Mouse (Mus musculus) neural tube, embryonic 13.5 days (tissue): ENCODE results near the gene Ampd2. TPM values are rescaled to one million over a fixed set of nuclear protein-coding genes. Genes with fewer than 3 reads are reported as not detected.

Source experiments
- ATAC-seq: fragments of 200-750 bp; cut with Nextera tagmentation; 2 replicates; pipeline ENCODE4 v1.8.0; 2017; ENCODE audit warnings: low read depth, mild to moderate bottlenecking, moderate TSS enrichment, moderate library complexity
- H3K27ac ChIP-seq: fragments of 300-500 bp; sonication (generic); replicated peaks from 2 replicates; pipeline ENCODE4 v1.5.1; 2015; ENCODE audit warnings: moderate library complexity, mild to moderate bottlenecking, inconsistent platforms
- H3K27me3 ChIP-seq: fragments of 300-500 bp; sonication (generic); 2 replicates; pipeline ENCODE4 v1.6.1; 2015; ENCODE audit warnings: mild to moderate bottlenecking, inconsistent platforms
- H3K36me3 ChIP-seq: fragments of 300-500 bp; sonication (generic); 2 replicates; pipeline ENCODE4 v1.6.1; 2015; ENCODE audit warnings: mild to moderate bottlenecking, inconsistent platforms
- H3K4me1 ChIP-seq: fragments of 300-500 bp; sonication (generic); replicated peaks from 2 replicates; pipeline ENCODE4 v1.6.1; 2015; ENCODE audit warnings: inconsistent platforms
- H3K4me2 ChIP-seq: fragments of 300-500 bp; sonication (generic); 2 replicates; pipeline ENCODE4 v1.6.1; 2015; ENCODE audit warnings: inconsistent platforms, mild to moderate bottlenecking, moderate library complexity
- H3K4me3 ChIP-seq: fragments of 300-500 bp; sonication (generic); 2 replicates; pipeline ENCODE4 v1.5.1; 2015; ENCODE audit warnings: mild to moderate bottlenecking, inconsistent platforms
- H3K9ac ChIP-seq: fragments of 300-500 bp; sonication (generic); 2 replicates; pipeline ENCODE4 v1.6.1; 2015; ENCODE audit warnings: moderate library complexity, mild to moderate bottlenecking, inconsistent platforms
- H3K9me3 ChIP-seq: fragments of 300-500 bp; sonication (generic); 2 replicates; pipeline ENCODE4 v1.6.1; 2016; ENCODE audit warnings: inconsistent platforms
- WGBS: fragments of 180-500 bp; shearing (Covaris S2); methylation state at CpG from one replicate; pipeline ENCODE4 v1.1.7; 2015; 5-methylcytosine and 5-hydroxymethylcytosine counted together
- polyA plus RNA-seq: library from polyadenylated mRNA; unstranded; fragments of >200 nt; fragmentation: Nextera tagmentation; extraction: Ambion mirVana; gene quantifications from 2 replicates; pipeline ENCODE4 v1.2.1, GENCODE M21; 2015

Ampd2 gene
- 56.3 and 56.7 TPM in 2 replicates for polyA plus RNA-seq

GRCm38 (mm10) chr3:108086470-108086979, at the start of gene Ampd2:
TSS of gene Ampd2 (minus strand) at chr3:108086651.
- H3K9me3 ChIP-seq = no peaks in the 10 kb centered on the region
- H3K27me3 ChIP-seq = no peaks in the 10 kb centered on the region
- ATAC-seq = 0 out of 2 replicates have a peak, but pooled peaks have one; percentile 21
- under 1% methylated on average over 29 of the region's 29 CpGs for WGBS
- peak within 1 kb of the TSS; percentile 51 for H3K4me3 ChIP-seq
- H3K9ac ChIP-seq = peak within 1 kb of the TSS; percentile 84
- peak within 1 kb of the TSS; percentile 99 for H3K4me2 ChIP-seq
- peaks cover 64% of the 10 kb centered on the region for H3K4me1 ChIP-seq
- H3K36me3 ChIP-seq = no peaks in the 10 kb centered on the region
- peak within 1 kb of the TSS; percentile 87 for H3K27ac ChIP-seq

- H3K9me3 ChIP-seq = no peaks in the 10 kb centered on the region
- H3K4me3 ChIP-seq = no peak overlapping the region
- H3K27ac ChIP-seq = no peak overlapping the region
- WGBS = 42% methylated on average over 11 of the region's 11 CpGs
- H3K4me2 ChIP-seq = no peak overlapping the region
- peaks cover 45% of the 10 kb centered on the region for H3K4me1 ChIP-seq
- no peak overlapping the region for H3K9ac ChIP-seq
- no peaks in the 10 kb centered on the region for H3K27me3 ChIP-seq
- H3K36me3 ChIP-seq = peaks cover under 1% of the 10 kb centered on the region; the same call in 1 of the 2 replicates
- 0 out of 2 replicates have a peak, but pooled peaks have one; percentile 58 for ATAC-seq
These were observed 48.2 kb upstream of the Ampd2 start for GRCm38 (mm10) chr3:108134701-108135100.

DNA sequence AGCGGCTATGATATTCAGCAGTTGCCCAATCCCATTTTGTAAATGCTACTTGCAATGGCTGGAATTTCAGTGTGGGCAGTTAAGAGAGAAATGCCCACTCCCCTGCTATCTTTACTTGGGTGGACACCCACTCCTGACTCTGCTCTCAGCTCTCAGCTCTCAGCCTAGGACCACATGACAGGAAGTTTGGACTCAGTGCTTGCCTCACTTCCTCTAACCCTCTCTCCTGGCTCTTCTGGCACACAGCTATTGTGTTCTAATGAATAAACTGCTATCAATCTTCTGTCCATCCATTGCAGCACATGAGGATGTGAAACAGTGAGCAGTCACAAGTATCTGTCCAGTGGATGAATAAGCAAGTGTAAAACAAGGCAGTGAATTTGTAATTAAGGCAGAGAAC, 46.0 kb upstream of the Ampd2 start:
- no peak overlapping the region for H3K4me2 ChIP-seq
- no peak for ATAC-seq
- H3K9ac ChIP-seq = no peak overlapping the region
- no peaks in the 10 kb centered on the region for H3K36me3 ChIP-seq
- H3K9me3 ChIP-seq = no peaks in the 10 kb centered on the region
- peaks cover 40% of the 10 kb centered on the region for H3K4me1 ChIP-seq
- H3K4me3 ChIP-seq = no peak overlapping the region
- H3K27ac ChIP-seq = no peak overlapping the region
- 91% methylated on average over 1 of the region's 1 CpGs for WGBS
- H3K27me3 ChIP-seq = no peaks in the 10 kb centered on the region

DNA sequence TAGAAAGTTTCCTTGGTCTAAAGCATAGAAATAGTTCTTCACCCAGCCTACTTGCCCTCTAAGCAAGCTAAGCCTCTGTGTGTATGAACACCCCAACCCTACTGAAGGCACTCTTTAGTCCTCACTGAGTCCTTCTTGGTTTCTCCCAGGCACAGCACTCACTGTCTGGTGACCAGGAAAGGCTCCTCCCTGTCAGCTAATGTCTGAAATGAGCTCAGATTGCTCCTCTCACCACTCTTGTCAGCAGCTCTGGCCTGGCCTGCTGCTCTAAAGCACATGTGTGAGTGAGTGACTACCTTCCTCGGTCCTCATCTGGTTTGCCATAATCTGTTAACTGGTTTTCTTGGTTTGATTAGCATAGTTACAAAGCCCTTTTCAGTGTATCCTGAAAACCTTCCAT, 45.4 kb upstream of the Ampd2 start:
- no peak overlapping the region for H3K4me2 ChIP-seq
- no peaks in the 10 kb centered on the region for H3K36me3 ChIP-seq
- H3K9ac ChIP-seq = no peak overlapping the region
- H3K9me3 ChIP-seq = no peaks in the 10 kb centered on the region
- ATAC-seq = no peak
- H3K4me3 ChIP-seq = no peak overlapping the region
- no peak overlapping the region for H3K27ac ChIP-seq
- 88% methylated on average over 1 of the region's 1 CpGs for WGBS
- H3K4me1 ChIP-seq = peaks cover 39% of the 10 kb centered on the region
- no peaks in the 10 kb centered on the region for H3K27me3 ChIP-seq

- WGBS = 89% methylated on average over 5 of the region's 5 CpGs
- Histone ChIP-seq H3K27me3 (no peaks in the 10 kb centered on the region), H3K36me3 (no peaks in the 10 kb centered on the region), H3K4me1 (peaks cover 39% of the 10 kb centered on the region), H3K27ac (no peak overlapping the region), H3K4me2 (no peak overlapping the region), H3K9ac (no peak overlapping the region), H3K9me3 (no peaks in the 10 kb centered on the region), H3K4me3 (no peak overlapping the region)
- ATAC-seq = no peak
These were observed 44.8 kb upstream of the Ampd2 start for GRCm38 (mm10) chr3:108131216-108131615.

- Histone ChIP-seq H3K27ac (no peak overlapping the region), H3K9ac (no peak overlapping the region), H3K36me3 (no peaks in the 10 kb centered on the region), H3K27me3 (no peaks in the 10 kb centered on the region), H3K4me2 (no peak overlapping the region), H3K4me1 (peaks cover 26% of the 10 kb centered on the region), H3K9me3 (no peaks in the 10 kb centered on the region), H3K4me3 (no peak overlapping the region)
- 91% methylated on average over 4 of the region's 4 CpGs for WGBS
- no peak for ATAC-seq
These were observed 43.4 kb upstream of the Ampd2 start for GRCm38 (mm10) chr3:108129804-108130203.

- Histone ChIP-seq H3K4me1 (peaks cover 21% of the 10 kb centered on the region; the same call in 1 of the 2 replicates), H3K4me3 (no peak overlapping the region), H3K36me3 (no peaks in the 10 kb centered on the region), H3K27me3 (no peaks in the 10 kb centered on the region), H3K4me2 (no peak overlapping the region), H3K9me3 (no peaks in the 10 kb centered on the region), H3K9ac (no peak overlapping the region), H3K27ac (no peak overlapping the region)
- ATAC-seq = no peak
- 84% methylated on average over 4 of the region's 4 CpGs for WGBS
These were observed 42.9 kb upstream of the Ampd2 start for GRCm38 (mm10) chr3:108129367-108129766.

- no peaks in the 10 kb centered on the region for H3K27me3 ChIP-seq
- H3K9me3 ChIP-seq = no peaks in the 10 kb centered on the region
- no peak overlapping the region for H3K4me2 ChIP-seq
- H3K4me3 ChIP-seq = no peak overlapping the region
- H3K27ac ChIP-seq = no peak overlapping the region; the same call in 1 of the 2 replicates
- no peak overlapping the region for H3K9ac ChIP-seq
- H3K4me1 ChIP-seq = peaks cover 14% of the 10 kb centered on the region; the same call in 1 of the 2 replicates
- H3K36me3 ChIP-seq = no peaks in the 10 kb centered on the region
- ATAC-seq = no peak
- WGBS = 86% methylated on average over 5 of the region's 5 CpGs
These were observed 42.1 kb upstream of the Ampd2 start for GRCm38 (mm10) chr3:108128520-108128919.

- Histone ChIP-seq H3K4me2 (no peak overlapping the region), H3K36me3 (peaks cover 18% of the 10 kb centered on the region), H3K27me3 (no peaks in the 10 kb centered on the region), H3K9me3 (no peaks in the 10 kb centered on the region), H3K9ac (no peak overlapping the region), H3K4me3 (no peak overlapping the region), H3K4me1 (0 out of 2 replicates have a peak, but pooled peaks cover 3% of the 10 kb centered on the region), H3K27ac (no peak overlapping the region)
- 89% methylated on average over 3 of the region's 3 CpGs for WGBS
- ATAC-seq = no peak
These were observed 39.9 kb upstream of the Ampd2 start for GRCm38 (mm10) chr3:108126327-108126726.

DNA sequence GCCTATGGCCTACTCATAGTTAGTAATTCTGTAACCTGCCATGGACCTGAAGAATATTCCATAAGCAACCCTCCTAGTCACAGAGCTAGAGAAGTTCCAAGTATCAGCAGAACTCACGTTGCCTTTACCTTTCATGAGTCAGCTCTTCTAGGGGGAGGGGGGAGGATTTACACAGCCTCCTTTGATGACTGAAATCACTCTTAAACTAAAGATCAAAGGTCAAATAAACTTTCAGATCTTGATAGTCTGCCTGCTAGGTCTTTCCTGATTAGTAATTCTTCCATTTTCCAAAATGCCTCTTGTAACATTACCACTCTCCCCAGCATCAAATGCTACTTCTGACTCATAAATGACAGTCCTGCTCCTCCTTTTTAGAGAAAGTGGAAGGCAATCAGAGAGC, 37.7 kb upstream of the Ampd2 start:
- Histone ChIP-seq H3K27me3 (no peaks in the 10 kb centered on the region), H3K4me3 (no peak overlapping the region), H3K9ac (no peak overlapping the region), H3K4me2 (no peak overlapping the region), H3K4me1 (0 out of 2 replicates have a peak, but pooled peaks cover 3% of the 10 kb centered on the region), H3K36me3 (peaks cover 35% of the 10 kb centered on the region), H3K9me3 (no peaks in the 10 kb centered on the region), H3K27ac (no peak overlapping the region)
- no peak for ATAC-seq
- WGBS = 63% methylated on average over 1 of the region's 1 CpGs

DNA sequence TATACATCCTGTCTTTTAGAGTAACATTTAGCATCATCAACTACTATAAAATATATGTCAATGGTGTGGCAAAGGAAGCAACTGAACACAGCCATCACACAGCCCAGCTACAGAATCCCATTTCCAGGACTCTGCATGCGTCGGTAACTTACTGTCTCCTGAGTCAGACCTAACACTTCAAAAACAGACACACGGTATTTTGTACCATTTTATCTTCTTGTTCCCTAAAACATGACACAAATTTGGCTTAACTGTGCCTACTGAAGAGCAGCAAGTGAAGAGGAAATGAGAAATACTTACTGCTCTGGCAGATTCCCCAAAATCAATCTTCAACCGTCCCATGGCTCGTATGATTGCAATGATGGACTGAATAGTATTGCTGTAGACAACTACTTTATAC, 36.8 kb upstream of the Ampd2 start:
- no peak for ATAC-seq
- Histone ChIP-seq H3K36me3 (peaks cover 43% of the 10 kb centered on the region), H3K9ac (no peak overlapping the region), H3K27me3 (no peaks in the 10 kb centered on the region), H3K9me3 (no peaks in the 10 kb centered on the region), H3K4me2 (no peak overlapping the region), H3K4me1 (no peaks in the 10 kb centered on the region), H3K27ac (no peak overlapping the region), H3K4me3 (no peak overlapping the region)
- 92% methylated on average over 5 of the region's 5 CpGs for WGBS

- H3K9me3 ChIP-seq = no peaks in the 10 kb centered on the region
- H3K36me3 ChIP-seq = peaks cover 63% of the 10 kb centered on the region
- ATAC-seq = no peak
- no peak overlapping the region for H3K9ac ChIP-seq
- no peaks in the 10 kb centered on the region for H3K4me1 ChIP-seq
- no peak overlapping the region for H3K4me2 ChIP-seq
- WGBS = 85% methylated on average over 3 of the region's 3 CpGs
- H3K27ac ChIP-seq = no peak overlapping the region
- H3K4me3 ChIP-seq = no peak overlapping the region
- H3K27me3 ChIP-seq = no peaks in the 10 kb centered on the region
These were observed 34.6 kb upstream of the Ampd2 start for GRCm38 (mm10) chr3:108121101-108121500.

DNA sequence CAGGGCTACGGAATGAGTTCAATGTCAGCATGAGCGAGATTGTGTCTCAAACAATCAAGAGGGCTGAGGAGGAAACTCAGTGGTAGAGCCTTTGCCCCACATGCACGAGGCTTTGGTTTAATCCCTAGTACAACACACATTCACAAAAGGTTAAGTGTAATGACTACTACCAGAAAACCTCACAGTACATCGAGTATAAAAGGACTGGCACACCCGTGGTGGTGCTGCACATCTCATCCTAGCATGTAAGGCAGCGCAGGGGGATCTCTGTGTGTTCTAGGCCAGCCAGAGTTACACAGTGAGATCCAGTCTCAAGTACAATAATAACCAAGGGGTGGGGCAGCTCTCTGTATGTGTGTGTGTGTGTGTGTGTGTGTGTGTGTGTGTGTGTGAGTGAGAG, 31.0 kb upstream of the Ampd2 start:
- no peaks in the 10 kb centered on the region for H3K4me1 ChIP-seq
- peaks cover 74% of the 10 kb centered on the region for H3K36me3 ChIP-seq
- no peak for ATAC-seq
- no peak overlapping the region for H3K27ac ChIP-seq
- H3K4me2 ChIP-seq = no peak overlapping the region
- H3K9ac ChIP-seq = no peak overlapping the region
- no peak overlapping the region for H3K4me3 ChIP-seq
- H3K9me3 ChIP-seq = no peaks in the 10 kb centered on the region
- 92% methylated on average over 6 of the region's 6 CpGs for WGBS
- H3K27me3 ChIP-seq = no peaks in the 10 kb centered on the region
